Mouse (Mus musculus): ENCODE data around the gene Shisa8.
A peak's percentile ranks its signal among the peaks of the same experiment; 100 is the strongest.

The Shisa8 gene

DNA sequence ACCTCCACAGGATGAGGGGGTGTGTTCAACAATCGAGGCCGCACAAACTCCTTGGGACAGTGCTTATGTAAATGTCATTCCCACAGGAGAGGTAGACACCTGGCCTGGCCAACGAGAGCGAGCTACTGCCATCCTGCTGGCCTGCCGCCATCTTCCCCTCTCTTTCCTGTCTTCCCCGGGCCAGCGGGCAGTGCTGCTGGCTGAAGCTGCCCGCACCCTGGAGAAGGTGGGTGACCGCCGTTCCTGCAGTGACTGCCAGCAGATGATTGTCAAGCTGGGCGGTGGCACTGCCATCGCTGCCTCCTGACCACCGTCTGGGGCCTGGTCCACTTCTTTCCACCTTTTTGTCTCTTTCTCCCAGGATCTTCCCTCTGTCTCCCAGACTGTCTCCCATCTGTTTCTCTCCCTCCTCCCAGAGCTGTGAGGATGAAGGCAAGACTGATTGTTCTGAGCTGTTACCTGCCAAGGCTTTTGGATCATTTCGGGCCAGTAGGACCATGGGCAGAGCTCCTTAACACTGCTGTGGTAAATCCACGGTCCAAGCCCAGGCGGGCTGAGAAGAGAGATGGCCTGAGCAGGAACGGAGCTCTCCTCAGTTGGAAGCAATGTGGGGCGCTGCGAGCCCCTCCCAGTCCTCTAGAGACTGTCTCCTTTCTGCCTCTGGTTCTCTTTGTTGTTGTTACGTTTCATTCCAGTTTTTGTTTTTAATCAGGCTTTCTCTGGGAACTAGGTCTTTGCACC lies 8.8 kb downstream of the Shisa8 start:
- DNase-seq = no peak

DNA sequence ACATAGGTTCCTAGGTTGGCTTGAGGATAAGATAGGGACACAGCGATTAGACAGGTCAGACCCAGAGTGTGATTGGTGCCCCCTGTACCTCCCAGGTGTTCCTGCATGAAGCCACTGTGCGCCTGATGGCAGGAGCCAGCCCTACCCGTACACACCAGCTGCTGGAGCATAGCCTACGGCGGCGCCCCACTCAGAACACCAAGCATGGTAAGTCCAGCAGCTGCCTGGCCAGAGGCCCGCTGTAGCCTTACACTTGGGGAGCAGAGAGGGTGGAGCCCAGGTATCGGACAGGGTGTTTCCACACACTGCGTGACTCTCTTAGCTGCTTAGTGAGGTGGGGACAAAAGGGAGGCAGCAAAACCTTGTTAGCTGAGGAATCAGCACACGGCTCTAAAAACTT lies 9.5 kb downstream of the Shisa8 start:
- no peak for DNase-seq

DNA sequence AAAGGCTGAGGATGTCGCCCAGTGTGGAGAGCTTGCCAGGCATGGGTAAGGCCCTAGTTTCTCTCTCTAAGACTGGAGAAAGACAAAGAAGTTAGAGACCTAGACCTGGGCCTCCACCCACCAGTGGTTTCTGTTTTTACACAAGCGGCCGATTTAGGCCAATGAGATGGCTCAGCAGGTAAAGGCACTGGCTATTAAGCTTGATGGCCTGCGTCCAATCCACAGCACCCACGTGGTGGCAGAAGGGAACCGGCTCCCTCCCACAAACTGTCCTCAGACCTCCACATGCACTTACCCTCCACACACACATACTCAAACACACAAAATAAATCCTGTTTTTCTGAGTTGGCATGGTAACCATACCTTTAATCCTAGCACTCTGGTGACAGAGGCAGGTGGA lies 10.5 kb downstream of the Shisa8 start:
- no peak for DNase-seq

DNA sequence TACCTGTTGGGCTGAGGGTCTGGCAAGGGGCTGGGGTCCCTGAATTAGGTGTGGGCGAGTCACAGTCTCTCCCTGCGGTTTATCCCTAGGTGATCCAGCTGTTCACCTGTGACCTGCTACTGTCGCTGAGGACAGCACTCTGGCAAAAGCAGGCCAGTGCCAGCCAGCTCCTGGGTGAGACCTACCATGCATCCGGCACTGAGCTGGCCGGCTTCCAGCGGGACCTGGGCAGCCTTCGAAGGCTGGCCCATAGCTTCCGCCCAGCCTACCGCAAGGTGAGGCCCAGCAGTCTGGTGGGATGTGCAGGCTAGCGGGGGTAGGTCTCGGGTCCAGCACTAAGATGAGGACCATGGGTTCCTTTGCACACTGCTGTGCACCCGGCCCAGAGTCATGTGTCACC lies 13.1 kb downstream of the Shisa8 start:
- DNase-seq = no peak

DNA sequence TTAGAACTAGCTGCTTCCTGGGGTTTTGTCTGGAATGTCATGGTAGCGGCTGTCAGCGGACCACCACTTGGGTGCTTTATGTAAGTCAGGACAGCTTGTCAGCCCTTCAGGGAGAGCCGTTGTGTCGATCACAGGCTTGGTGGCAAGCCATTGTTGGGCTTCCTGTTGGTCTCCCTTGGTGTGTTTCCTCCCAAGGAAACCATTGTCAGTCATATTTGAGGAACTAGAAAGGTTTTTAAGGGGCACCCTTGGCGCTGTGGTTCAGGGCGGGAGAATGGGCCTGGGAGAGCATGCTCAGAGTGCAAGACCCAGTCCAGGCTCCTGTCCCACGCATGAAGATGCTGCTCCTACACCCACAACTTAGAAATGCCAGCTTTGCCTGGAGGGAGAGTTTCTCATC lies 14.3 kb downstream of the Shisa8 start:
- DNase-seq = no peak

GRCm38 (mm10) chr15:82197937-82198336 lies 14.7 kb downstream of the Shisa8 start:
- no peak for DNase-seq

DNA sequence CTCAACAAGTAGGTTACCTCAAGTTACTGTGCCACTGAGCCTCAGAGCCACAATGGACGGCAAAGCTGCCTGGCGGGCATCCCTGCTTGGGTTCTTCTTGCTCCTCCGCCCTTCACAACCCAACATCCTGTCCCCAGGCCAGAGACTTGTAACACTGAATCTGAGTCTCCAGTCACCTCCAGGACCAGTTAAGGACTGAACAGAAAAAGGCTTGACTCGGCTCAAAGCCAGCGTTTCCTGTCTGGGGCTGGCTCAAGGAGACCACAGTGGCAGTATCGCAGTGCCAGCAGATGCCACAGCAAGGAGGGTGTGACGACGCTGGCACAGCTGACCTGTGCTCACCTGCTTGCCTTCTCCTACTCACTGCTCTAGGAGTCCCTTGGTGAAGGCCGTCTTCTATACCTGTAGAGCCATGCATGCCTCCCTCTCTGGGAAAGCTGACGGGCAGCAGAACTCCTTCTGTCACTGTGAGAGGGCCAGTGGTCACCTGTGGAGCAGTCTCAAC lies 15.3 kb downstream of the Shisa8 start:
- DNase-seq = no peak

GRCm38 (mm10) chr15:82196300-82196699 lies 16.3 kb downstream of the Shisa8 start:
- DNase-seq = no peak

- peak; percentile 93 for DNase-seq
Observed at GRCm38 (mm10) chr15:82192617-82193016, 20.0 kb downstream of the Shisa8 start.

GRCm38 (mm10) chr15:82188481-82189240 lies 24.0 kb downstream of the Shisa8 start:
- DNase-seq = peak; percentile 60

DNA sequence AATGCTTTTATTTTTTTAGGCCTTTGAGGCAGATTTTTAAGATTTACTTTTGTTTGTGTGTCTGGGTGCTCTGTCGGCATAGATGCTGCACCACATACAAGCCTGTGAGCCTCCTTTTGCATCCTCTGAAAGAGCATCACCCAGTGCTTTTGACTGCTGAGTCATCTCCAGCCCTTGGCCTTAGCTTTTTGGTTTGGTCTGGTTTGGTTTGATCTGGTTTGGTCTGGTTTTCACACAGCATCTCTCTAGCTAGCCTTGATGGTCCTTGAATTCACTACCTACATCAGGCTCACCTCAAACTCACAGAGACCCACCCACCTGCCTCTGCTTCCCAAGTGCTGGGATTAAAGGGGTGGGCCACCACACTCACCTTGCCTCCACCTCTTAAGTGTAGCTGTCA lies 24.7 kb downstream of the Shisa8 start:
- no peak for DNase-seq

GRCm38 (mm10) chr15:82187401-82187800 lies 25.2 kb downstream of the Shisa8 start:
- no peak for DNase-seq

DNA sequence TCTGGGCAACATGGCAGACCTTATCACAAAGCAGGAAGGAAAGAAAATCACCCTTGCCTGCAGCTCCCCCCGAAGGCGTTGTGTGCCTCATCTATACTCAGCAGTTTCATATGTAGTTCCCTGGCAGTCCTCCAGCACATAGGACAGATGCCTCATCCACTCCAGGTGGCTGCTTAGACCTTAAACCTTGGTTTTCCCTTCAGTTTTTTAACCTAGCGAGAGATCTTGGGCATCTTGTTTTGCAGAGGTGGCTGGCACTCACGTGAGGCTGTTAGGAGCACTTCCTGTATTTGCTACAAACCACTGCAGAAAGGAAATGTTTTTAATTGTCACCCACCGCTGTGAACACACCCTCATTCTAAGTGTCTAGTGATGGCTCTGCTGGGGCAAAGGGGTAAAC lies 25.7 kb downstream of the Shisa8 start:
- DNase-seq = no peak

DNA sequence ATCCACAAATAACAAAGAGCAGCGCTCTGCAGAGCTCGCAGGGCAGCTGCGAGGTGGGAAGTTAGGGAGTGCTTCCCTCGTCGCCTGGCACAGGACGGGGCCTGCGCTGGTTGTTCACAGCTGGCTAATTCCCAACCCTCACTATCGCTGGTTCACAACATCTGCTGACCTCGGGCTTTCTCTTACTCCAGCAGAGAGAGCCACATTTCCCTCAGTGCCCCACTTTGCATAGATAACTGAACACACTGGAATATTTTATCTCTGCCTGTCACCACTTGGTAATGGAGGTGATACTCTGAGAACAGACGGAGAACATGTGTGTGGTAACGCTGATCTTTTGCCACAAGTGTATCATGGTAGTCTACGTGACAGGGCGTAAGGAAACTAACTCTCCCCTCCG lies 26.5 kb downstream of the Shisa8 start:
- no peak for DNase-seq

DNA sequence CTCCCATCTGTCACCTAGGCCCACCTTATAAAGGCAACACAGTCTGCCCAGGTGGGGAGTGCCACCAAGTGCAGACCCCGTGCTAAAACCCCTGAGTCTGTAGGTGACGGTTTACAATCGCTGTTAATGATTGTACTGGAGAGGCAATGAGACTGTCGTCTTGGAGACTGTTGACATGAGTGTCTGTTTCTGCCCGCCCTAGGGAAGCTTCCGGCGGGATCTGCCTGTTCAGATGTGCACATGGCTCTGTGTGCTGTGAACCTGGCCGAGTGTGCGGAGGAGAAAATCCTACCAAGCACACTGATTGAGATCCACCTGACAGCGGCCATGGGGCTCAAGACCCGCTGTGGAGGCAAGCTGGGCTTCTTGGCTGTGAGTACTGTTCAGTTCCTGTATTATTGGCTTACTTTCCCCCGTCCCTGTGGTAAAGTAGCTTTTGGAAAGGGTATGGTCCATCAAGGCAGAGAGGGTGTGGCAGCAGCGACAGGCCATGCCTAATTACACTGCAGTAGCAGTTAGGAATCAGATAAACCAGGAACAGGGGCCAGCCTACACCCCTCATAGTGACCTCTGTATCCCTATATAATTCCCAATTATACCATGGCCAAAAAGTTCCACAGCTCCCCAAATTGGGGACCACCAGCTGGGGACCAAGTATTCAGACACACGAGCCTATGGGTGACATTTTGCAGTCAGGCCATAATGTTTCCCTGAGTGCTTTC lies 27.4 kb downstream of the Shisa8 start:
- no peak for DNase-seq

DNA sequence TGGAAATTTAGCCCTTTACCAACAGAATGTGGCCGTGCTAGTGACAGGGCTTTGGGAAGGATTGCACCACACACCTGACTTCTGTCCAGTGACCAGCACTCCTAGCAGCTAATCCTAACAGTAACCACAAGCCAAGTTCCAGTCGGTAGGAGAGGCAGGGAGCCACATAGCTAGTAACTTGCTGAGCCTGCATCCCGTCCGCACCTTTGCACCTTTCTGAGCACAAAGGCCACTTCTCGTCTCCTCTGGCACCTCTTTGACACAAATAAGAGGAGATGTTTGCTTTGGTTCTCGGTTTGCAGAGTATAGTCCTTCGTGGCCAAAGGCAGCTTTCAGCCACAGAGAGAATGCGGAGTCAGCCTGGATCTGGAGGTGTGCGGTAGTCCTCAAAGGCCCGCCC lies 28.0 kb downstream of the Shisa8 start:
- no peak for DNase-seq

GRCm38 (mm10) chr15:82184183-82184582 lies 28.4 kb downstream of the Shisa8 start:
- no peak for DNase-seq

DNA sequence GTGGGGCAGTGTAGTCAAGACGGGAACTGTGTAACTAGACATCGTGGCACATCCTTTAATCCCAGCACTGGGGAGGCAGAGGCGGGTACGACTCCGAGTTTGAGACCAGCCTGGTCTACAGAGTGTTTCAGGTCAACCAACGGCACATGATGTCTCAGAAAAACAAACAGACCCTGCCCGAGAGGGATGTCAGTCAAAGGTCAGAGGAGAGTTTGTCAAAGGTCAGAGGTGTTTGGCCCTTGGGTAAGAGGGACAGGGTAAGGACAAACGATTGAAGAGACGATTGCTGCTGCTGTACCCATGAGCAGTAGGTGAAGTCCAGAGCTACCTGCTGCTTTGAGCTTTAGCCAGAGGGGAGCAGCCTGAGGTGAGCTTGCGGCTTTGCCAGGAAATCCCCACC lies 29.0 kb downstream of the Shisa8 start:
- DNase-seq = no peak

GRCm38 (mm10) chr15:82182311-82182710 lies 30.3 kb downstream of the Shisa8 start:
- no peak for DNase-seq

- DNase-seq = no peak
Observed at GRCm38 (mm10) chr15:82181131-82181530, 31.5 kb downstream of the Shisa8 start.

- DNase-seq = no peak
Observed at GRCm38 (mm10) chr15:82177743-82178290, 34.8 kb downstream of the Shisa8 start.

DNA sequence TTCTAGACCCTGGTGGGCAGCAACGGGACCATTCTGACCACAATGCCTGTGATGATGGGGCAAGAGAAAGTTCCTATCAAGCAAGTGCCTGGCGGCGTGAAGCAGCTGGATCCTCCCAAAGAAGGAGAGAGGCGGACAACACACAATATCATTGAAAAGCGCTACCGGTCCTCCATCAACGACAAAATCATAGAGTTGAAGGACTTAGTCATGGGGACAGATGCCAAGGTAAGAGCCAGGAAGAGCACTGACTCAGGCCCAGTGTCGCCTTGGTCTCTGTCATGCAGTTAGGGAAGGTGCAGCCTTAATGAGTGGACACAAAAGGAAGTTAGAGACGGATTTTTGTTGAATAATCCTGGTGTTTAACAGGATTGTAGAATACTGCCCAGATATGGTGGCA lies 37.5 kb downstream of the Shisa8 start:
- DNase-seq = no peak

DNA sequence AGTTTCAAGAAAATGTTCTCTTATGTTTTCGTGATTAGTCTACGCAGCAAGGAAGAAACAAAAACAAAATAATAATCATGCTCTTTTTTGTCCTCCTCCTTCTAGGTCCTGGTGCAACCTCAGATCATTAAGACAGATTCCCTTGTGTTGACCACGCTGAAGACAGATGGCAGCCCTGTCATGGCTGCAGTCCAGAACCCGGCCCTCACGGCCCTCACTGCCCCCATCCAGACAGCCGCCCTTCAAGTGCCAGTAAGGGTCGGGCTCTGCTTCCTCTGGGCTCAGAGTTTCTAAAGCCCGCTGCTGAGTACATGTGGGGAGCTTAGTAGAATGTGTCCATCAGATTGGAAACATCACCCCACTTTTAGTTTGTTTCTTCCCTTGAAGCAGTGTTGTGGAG lies 40.0 kb downstream of the Shisa8 start:
- DNase-seq = no peak
